Mouse (Mus musculus) frontal cortex, postnatal 14 days (tissue): ENCODE data around the gene Stum.

Experiments
- DNase-seq, 2 experiments: peaks; one replicate each; pipeline ENCODE4 v3.0.0; 2022; ENCODE audit warnings: low spot score in 2 of 2

Gene Stum

DNA sequence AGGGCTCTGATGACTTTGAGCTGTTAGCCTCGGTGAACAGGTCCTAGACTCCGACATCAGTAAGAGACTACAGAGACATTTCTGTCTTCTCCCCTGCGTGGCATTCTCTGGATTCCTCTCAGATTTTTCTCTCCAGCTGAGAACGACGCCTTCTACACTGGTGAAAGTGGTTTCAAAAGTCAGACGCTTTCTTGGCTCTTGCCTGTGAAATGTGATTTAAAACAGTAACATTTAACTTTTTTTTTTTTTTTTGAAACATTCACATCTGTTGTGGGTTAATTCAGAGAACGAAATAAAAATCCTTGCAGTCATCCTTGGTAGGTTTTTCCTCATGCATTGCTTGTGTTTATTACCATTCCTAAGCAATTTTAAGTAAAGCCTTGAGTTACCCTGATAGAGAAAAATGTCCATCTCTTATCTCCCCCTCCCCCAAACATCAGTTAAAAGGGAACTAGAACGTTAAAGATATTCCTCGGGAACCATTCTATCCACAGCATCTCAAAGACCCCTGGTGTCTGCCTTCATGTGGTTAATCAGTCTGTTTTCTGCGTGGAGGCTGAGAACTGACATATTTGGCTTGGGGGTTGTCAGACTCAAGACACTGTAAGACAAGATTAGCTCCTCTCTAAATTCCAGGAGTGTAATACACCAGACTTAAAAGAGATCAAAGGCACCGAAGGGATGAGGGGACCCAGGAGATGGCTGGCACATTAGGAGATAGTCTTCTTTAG lies 95.4 kb downstream of the Stum start:
- no peak for DNase-seq

DNA sequence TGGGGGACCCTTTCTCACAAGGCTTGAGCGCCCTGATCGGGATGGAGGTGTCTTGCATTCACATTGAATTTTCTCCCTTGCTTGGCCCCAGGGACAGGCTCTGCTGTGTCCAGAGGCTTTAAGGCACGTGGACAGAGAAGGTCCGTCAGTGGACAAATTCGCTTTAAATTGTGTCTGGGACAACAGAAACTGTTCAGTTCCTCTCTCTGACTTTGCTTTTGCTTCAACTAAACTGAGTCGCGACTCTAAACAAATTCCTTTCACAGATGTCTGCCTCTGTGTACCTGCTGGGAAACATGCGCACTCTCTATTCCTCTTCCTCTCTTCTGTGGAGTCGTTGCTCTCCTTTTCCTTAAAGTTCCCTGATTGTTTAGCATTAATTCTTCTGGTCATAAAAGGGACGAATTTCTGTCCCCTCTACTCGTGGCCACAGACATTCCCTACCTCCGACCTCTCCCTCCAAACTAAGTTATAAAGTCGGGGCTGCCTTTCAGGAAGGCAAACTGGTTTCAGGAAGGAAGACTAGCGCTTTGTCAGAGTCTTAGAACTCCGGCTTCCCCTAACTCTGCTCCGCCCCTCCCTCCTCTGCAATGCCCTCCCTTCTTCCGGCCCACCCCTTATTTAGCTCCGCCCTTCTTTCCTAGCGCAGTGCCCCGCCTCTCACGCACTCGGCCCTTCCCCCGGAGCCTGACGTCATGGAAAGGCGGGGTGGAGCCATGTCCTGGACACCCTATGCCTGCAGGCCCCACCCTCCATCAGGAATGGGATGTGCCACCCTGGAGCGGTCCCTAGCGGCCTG lies 96.2 kb downstream of the Stum start:
- peak; percentile 96 to 97 for DNase-seq

DNA sequence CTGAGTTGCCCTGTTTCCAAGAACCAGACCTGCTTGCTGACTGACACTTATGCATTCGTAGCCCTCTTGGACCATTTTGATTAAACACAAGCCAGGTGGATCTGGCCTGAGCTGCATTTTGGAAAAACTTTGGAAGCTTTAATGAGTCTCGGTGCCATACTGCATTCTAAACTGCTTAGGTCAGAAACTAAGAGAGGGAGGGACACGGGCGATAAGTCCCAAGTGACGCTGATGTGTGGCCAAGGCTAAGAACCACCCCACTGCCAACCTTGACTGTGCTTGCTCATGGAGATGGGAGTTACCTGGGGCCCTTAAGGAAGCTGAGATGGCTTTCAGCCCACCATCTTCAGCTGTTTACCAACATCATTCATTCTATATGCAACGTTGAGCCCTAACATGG lies 98.0 kb downstream of the Stum start:
- no peak for DNase-seq

GRCm38 (mm10) chr1:180384486-180384885 lies 98.8 kb downstream of the Stum start:
- DNase-seq = no peak

- DNase-seq = no peak
Observed at GRCm38 (mm10) chr1:180383884-180384283, 99.4 kb downstream of the Stum start.
